Mouse (Mus musculus) CD4-positive naive resting alpha-beta T cell, adult 76 days (primary cell): Measurements from ENCODE around the gene Hrk. TPM values are rescaled to one million over a fixed set of nuclear protein-coding genes. Genes with fewer than 3 reads are reported as not detected.

Source experiments
- total RNA-seq: library from RNA; stranded (reverse); gene quantifications from one replicate; pipeline ENCODE4 v1.2.4, GENCODE M21; 2023

Gene Hrk
- not detected for total RNA-seq

GRCm38 (mm10) chr5:118164581-118164980 lies at the start of gene Hrk:
TSS of gene Hrk (plus strand) at chr5:118164648.

DNA sequence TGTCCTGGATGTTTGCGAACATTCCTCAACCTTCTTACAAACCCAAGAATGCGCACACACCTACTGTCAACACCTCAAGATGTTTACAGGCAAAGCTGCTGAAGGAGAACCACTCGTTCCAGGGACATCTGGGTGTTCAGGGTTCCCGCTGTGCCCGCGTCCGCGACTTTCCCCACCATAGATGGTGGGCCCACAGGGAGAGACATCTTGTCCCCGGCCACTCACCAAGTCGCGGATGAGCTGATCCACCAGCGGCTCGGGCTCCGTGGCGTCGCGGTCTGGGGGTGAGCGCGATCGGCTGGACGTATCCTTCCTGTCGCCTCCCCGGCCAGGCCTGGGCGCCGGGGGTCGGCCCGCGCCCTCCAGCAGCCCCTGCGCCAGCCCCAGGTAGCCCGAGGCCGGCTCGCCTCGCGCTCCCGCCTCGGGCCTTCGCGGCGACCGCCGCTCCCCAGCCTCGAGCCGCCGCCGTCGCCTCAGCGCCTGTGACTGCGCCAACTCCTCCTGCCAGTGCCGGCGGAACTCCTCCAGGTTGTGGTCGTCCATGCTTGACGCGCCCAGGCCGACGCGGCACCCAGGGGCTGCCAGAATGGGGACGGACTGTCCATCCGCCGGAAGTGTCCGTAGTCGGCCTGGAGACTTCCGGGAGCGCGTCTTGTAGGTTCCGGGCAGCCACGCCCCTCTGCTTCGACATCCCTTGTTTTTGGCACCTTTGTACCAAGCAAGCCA lies 9.4 kb upstream of the Hrk start, which contains the start of gene Fbxw8:
TSS of gene Fbxw8 (minus strand) at position 626 of the 726 bp plus-strand sequence.

Other genes starting within 250 kb of the Hrk start
- 30.2 TPM for gene Fbxo21, start 187.9 kb upstream of the Hrk start, total RNA-seq
- gene Tesc, start 136.9 kb upstream of the Hrk start, total RNA-seq: 52.4 TPM
- gene Fbxw8, start 9.2 kb upstream of the Hrk start, total RNA-seq: 6.4 TPM
- gene Rnft2, start 80.5 kb downstream of the Hrk start, total RNA-seq: 2.8 TPM
- gene 2410131K14Rik, start 80.6 kb downstream of the Hrk start, total RNA-seq: 10.1 TPM